Mouse (Mus musculus): Measurements from ENCODE around the gene Zscan4-ps1. TPM values are rescaled to one million over a fixed set of nuclear protein-coding genes. Genes with fewer than 3 reads are reported as not detected.
"Not testable (repeated sequence)": the region's sequence is repeated elsewhere in the genome, so short reads cannot be mapped to it uniquely, and the experiment has no call there.

Zscan4-ps1 gene
- not detected for total RNA-seq (2021)

DNA sequence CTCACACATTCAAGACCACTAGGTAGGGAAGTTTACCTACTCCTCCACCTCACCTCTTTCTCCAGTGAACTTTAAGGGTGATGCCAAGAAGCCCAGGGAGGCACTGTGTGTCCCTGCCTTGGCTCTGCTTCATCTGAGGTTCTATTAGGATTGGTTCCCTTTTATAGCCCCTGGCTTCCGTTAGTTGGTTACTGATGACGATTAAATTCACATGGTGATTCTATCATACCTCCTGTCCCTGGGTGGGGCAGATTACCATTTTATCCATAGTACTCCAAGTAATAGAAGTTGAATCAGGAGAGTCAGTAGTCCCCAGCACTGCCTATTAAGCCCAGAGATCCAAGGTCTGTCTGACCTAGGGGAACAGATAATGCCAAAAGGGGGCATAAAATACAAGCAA is at the start of gene Zscan4-ps1:
Zscan4-ps1 (minus strand) TSS at position 101 of the 400 bp plus-strand sequence.
- intact Hi-C loops (cut with DNase I); DNase-seq (ENCODE audit: low spot score in 2 of 2): not testable (repeated sequence)

Other genes starting within 250 kb of the Zscan4-ps1 start
- not detected for gene Zscan4b, start 164.6 kb downstream of the Zscan4-ps1 start, total RNA-seq (2021)
- gene Zscan4c, start 63.9 kb downstream of the Zscan4-ps1 start, total RNA-seq (2021) = not detected
- not detected for gene Zscan4d, start 96.5 kb upstream of the Zscan4-ps1 start, total RNA-seq (2021)
- gene Zscan4e, start 241.0 kb upstream of the Zscan4-ps1 start, total RNA-seq (2021) = not detected